Mouse (Mus musculus) T-cell, adult 2 months (primary cell): ENCODE results near the gene Sirpa.

Experiments used
- DNase-seq: peaks from one replicate; pipeline ENCODE4 v3.0.0; 2022; ENCODE audit warnings: low spot score

Gene Sirpa

GRCm38 (mm10) chr2:129584905-129585304 is 7.7 kb upstream of the Sirpa start:
- DNase-seq = no peak

DNA sequence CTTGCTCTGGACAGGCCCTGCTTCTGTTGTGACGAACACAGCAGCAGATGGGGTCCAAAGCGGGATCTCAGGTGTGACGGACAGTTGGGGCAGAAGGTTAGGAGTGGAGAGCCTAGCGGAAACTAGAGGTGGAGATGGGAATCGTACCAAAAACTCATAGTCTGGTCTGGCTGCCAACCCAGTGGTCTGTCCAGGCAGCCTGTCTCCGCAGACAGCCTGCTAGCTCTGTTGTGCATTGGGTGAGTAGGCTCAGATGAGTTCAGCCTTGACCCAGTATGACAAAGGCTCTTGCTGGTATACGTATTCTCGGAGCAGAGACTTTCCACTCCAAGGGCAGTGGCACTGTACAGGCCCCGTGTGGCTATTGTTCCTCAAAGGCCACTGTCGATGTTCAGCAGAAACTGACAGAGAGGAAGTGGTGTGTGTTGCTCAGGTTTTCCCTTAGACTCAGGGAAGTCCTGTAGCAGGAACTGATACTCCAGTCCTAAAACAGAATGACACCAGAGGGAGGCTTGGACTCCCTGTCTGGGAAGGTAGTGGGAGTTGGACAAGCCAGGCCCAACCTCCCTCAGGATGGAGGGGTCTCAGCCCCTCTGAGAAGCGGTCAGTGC is 6.6 kb upstream of the Sirpa start:
- no peak for DNase-seq

DNA sequence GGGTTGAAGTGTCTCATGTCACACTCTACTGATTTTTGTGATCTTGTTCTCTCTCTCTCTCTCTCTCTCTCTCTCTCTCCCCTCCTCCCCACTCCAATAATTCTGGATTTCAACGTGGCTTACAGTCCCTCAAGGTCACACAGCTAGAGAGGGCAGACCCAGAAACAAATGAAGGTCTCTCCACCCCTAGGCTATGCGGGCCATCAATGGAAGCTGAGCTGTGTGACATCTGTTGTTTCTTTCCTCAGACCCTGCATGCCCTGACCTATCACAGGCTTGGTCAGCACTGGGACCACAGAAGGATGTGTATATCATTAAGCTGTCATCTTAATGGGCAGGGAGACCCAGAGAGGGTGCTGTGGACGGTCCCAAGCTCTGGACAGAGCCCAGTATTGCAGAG is 5.4 kb upstream of the Sirpa start:
- no peak for DNase-seq

GRCm38 (mm10) chr2:129587825-129588251 is 4.8 kb upstream of the Sirpa start:
- DNase-seq = no peak

DNA sequence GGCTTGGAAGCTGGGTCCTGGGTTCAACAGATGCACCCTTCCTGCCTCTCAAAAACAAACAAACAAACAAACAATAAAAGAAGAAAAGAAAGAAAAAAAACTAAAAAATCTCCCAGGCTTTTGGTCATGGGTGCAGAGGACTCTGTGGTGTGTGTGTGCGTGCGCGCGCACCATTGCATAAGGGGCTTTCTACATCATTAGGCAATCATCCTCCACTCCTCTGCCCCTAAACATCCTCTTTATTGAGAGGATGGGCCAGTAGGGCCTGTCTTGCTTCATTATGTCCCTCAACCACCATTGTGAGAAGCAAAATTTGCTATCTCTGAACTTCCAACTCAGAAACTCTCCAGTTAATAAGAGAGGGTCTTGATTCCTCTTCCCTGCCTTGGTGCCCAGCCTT is 738 bp upstream of the Sirpa start:
- DNase-seq = no peak

DNA sequence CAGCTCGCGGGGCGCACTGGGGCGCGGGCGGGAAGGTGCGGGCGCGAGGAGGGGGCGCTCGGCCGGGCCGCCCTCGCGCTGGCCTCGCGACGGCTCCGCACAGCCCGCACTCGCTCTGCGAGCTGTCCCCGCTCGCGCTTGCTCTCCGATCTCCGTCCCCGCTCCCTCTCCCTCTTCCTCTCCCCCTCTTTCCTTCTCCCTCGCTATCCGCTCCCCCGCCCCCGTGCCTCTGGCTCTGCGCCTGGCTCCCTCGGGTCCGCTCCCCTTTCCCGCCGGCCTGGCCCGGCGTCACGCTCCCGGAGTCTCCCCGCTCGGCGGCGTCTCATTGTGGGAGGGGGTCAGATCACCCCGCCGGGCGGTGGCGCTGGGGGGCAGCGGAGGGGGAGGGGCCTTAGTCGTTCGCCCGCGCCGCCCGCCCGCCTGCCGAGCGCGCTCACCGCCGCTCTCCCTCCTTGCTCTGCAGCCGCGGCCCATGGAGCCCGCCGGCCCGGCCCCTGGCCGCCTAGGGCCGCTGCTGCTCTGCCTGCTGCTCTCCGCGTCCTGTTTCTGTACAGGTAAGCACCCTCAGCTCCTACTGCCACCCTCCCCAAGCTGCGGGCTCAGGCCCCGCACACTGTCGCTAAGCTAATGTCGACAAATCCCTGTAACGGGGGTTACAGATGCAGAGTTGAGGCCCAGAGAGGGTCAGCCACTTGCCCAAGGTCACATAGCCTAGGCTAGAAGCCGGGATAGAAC is 673 bp downstream of the Sirpa start:
- DNase-seq = no peak

- DNase-seq = no peak
These were observed 1.3 kb downstream of the Sirpa start for GRCm38 (mm10) chr2:129593876-129594421.

DNA sequence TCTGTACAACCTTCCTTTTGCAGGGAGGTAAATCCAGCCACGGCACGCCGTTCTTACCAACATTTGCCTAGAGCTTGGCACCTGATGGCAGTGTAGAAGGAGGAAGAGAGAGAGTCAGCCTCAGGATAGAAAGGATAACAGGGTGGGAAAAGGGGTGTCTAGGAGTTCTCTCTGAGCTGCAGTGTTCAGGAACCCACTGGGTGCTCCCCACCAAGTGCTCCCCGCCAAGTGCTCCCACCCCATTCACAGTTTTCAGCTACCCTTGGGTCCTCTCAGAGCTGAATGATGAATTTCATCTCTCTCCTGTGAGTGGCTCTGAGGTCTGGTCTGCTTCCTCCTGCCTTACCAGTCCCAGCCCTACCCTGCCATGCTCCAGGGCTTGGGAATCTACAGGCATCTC is 1.9 kb downstream of the Sirpa start:
- DNase-seq = no peak

DNA sequence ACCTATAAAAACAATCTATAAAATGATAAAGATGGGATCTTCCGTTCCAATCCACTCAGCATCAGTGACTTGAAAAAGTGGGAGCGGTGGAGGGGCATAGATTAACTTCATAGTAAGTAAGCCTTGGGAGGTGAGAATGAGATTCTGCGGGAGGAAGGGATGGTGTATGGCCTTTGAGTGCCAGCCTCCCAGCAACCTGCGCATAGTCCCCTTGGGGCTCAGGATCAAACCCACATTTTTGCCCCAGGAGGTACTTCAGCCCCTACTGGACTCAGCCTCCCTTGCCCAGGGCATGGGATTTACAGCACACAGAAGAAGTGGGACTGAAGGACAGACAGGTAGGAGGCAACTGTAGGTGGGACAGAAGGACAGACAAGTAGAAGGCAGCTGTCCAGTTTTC is 2.6 kb downstream of the Sirpa start:
- no peak for DNase-seq

DNA sequence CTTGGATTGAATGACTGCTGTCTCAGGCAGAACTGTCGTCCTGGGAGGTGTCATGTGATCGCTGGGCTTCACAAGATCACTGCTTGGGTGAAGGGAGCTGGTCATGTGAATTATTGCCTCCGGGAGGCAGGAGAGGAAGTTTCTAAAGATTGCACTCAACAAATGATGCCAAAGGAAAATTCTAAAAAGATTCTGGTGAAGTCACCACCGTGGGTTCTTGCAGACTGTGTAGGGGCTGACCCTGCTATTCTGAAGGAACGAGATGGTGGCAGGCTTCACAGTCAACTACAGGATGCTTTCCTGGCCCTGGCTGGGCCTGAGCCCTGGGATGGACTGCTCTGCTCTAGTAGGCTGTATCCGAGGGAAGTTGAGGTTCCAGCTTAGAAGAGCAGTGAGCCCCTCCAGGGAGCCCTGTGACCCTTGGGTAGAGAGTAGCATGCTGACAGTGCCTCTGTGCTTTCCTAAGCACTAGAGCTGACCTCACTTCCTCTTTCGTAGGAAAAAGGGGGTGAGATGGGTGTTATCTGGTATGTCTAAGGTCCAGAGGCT is 3.1 kb downstream of the Sirpa start:
- DNase-seq = no peak

GRCm38 (mm10) chr2:129596555-129597172 is 4.0 kb downstream of the Sirpa start:
- DNase-seq = no peak

DNA sequence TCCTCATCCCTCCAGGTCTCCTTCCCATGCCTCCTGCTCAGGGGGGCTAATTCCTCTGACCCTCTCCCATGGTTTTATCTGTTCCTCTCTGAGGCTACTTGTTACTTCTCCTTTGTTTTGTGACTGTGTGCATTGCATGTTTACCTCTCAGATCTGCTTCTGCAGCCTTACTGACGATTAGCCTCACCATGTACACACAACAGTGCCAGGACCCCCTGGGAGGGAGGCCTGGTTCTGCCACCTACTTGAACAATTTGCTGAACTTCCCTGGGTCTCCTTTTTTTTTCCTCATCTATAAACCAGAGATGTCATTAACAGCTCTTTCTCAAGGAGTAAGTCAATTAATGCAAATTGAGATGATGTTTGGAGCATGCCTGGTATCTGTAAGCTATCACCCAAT is 4.9 kb downstream of the Sirpa start:
- DNase-seq = no peak

GRCm38 (mm10) chr2:129598094-129598493 is 5.5 kb downstream of the Sirpa start:
- no peak for DNase-seq

- DNase-seq = no peak
These were observed 6.8 kb downstream of the Sirpa start for GRCm38 (mm10) chr2:129599231-129600084.

GRCm38 (mm10) chr2:129601059-129601650 is 8.5 kb downstream of the Sirpa start:
- no peak for DNase-seq

DNA sequence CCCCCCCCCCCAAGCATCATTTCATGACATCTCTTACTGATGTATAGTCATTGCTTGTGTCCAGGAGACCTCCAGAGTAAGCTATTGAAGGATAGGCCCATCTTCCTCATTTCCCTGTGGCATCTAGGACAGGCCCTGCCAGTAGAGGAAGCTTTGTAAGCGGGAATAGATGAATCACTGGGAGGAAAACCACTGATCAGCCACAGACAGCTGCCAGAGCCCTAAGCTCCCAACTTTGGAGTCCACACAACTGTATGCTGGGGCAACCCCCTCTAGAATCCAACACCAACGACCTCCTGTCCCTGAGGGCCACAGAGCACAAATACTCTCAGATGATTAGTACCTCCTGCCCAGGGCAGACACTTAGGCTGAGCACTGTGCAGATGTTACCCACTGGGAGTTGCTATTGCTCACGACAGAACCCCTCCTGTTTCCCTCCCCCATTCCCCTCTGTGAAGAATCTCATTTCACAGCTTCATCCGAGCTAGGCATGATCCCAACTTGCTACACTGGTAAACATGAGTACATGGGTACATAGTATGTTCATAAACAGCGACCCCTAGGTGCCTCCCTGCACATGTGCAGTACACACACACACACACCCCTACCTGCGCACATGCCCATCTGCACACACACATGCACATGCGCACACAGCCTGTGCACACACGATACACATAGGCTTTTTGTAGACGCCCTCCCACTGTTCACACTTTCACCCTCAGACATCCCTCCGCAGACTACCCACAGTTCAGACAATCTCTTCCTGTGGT is 9.4 kb downstream of the Sirpa start:
- no peak for DNase-seq

GRCm38 (mm10) chr2:129602856-129603255 is 10.2 kb downstream of the Sirpa start:
- DNase-seq = no peak

DNA sequence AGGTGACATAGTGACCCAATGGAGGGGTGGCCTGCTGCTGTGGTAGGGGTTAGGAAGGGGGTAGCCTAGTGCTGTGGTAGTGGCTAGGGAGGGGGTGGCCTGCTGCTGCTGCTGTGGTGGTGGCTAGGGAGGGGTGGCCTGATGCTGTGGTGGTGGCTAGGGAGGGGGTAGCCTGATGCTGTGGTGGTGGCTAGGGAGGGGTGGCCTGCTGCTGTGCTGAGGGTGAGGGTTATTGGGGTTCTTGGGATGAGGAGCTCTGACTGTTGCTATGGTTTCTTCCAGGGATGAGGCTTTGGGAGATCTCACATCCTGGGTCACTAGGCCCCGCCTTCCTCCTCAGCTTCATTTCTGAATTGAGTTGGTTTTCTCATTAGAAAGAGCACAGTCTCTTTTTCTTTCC is 10.9 kb downstream of the Sirpa start:
- DNase-seq = no peak

DNA sequence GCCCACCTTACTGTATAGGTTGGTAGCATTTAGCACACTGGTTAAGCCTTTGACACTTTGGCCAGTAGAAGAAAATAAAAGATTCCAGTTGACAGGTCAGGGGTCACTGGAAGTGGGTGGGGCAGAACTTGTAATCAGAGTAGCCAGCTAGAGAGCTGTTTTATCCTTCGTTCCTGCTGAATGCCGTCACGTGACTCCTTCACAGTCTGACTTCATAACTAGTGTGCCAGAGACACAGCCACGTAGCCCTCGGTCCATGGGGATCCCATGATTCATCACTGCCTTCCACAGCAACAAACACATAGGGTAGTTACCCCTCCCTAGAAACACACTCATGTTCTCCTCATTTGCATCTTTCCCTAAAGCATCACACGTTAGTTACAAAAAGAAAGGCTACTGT is 11.4 kb downstream of the Sirpa start:
- no peak for DNase-seq

DNA sequence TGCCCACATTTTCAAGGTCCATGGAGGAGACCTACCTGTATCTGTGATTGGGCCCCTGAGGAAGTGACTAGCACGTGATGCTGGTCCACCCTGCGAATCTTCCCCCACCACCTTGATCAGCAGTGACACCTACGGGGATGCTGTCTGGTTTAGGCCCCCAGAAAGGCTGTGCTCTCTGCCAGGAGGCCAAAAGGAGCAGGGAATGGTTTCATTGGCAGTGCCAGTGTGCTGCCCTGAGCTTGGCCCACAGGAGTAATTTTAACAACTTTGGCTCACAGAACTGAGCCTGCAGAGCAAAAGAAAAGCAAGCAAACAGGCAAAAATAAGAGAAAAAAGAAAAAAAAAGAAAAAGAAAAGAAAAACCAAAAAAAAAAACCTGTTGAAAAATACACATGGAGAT is 13.2 kb downstream of the Sirpa start:
- DNase-seq = no peak

GRCm38 (mm10) chr2:129606269-129606668 is 13.6 kb downstream of the Sirpa start:
- DNase-seq = no peak
